In genomic region chr4:59322733-59323132, GRCm38 (mm10) we compare ENCODE assay signal across 18 mouse cellular contexts.
A peak's percentile ranks its signal among the peaks of the same experiment; 100 is the strongest.
DNase-seq lines count a peak whose midpoint lies in the region; ATAC-seq lines count a peak whose summit lies in the region.
"Had no signal": no experiment of that assay in that cellular context is flagged by ENCODE, and none has a peak within 500 bp of the region (broad histone marks: within the 10 kb centered on the region; RNA-seq: fewer than 3 reads in every experiment).

No protein-coding gene starts in this region.

- 57% methylated on average over 3 of the region's 3 CpGs for WGBS in limb, embryonic 12.5 days
- 73% methylated on average over 3 of the region's 3 CpGs for WGBS in limb, embryonic 10.5 days
- 53% methylated on average over 3 of the region's 3 CpGs for WGBS in embryonic facial prominence, embryonic 15.5 days

- ATAC-seq in limb, embryonic 12.5 days (ENCODE audit: insufficient number of reproducible peaks, insufficient read depth, low FRiP score, low TSS enrichment, low read depth): no peak
- ATAC-seq in embryonic facial prominence, embryonic 15.5 days (ENCODE audit: insufficient number of reproducible peaks, low FRiP score, low TSS enrichment, low read depth): no peak
- ATAC-seq: hindbrain, postnatal 0 days had no signal

- H3K36me3 ChIP-seq in limb, embryonic 12.5 days: no peaks in the 10 kb centered on the region
- no peaks in the 10 kb centered on the region for H3K36me3 ChIP-seq in limb, embryonic 10.5 days
- no peaks in the 10 kb centered on the region for H3K36me3 ChIP-seq in embryonic facial prominence, embryonic 15.5 days
- H3K36me3 ChIP-seq: neural tube, embryonic 15.5 days had no signal

- DNase-seq in limb, embryonic 10.5 days (ENCODE audit: low spot score): no peak
- peak; percentile 58 for DNase-seq in urinary bladder, postnatal 14 days (ENCODE audit: low spot score)
- no peak for DNase-seq in urinary bladder, postnatal 10 days (ENCODE audit: low spot score)
- DNase-seq in adipocyte (ENCODE audit: low spot score): no peak
- no peak for DNase-seq in spleen, postnatal 14 days (ENCODE audit: low spot score in 2 of 2)
- DNase-seq: adrenal gland, postnatal 25 days; cerebellum, adult 9-10 months; gastrocnemius, postnatal 25 days; kidney, adult 18-20 months; kidney, postnatal 14 days; layer of hippocampus, adult 9-11 months; lung, postnatal 14 days had no signal

- no peak overlapping the region for H3K4me3 ChIP-seq in limb, embryonic 12.5 days (replicated peaks)
- no peak overlapping the region for H3K4me3 ChIP-seq in limb, embryonic 10.5 days
- H3K4me3 ChIP-seq in embryonic facial prominence, embryonic 15.5 days (replicated peaks): no peak overlapping the region
- H3K4me3 ChIP-seq: neural tube, embryonic 15.5 days had no signal

- H3K27ac ChIP-seq in limb, embryonic 12.5 days: 0 out of 2 replicates have a peak overlapping the region, but pooled peaks have one; percentile 51
- H3K27ac ChIP-seq in limb, embryonic 10.5 days: no peak overlapping the region
- peak overlapping the region; percentile 44 for H3K27ac ChIP-seq in embryonic facial prominence, embryonic 15.5 days (replicated peaks)
- H3K27ac ChIP-seq: hindbrain, postnatal 0 days; neural tube, embryonic 15.5 days had no signal

- H3K9ac ChIP-seq in limb, embryonic 12.5 days (replicated peaks): no peak overlapping the region
- H3K9ac ChIP-seq in embryonic facial prominence, embryonic 15.5 days: no peak overlapping the region
- H3K9ac ChIP-seq: neural tube, embryonic 15.5 days had no signal

- no peak overlapping the region for H3K4me2 ChIP-seq in limb, embryonic 12.5 days
- no peak overlapping the region for H3K4me2 ChIP-seq in embryonic facial prominence, embryonic 15.5 days (replicated peaks)
- H3K4me2 ChIP-seq: heart, embryonic 11.5 days; midbrain, embryonic 11.5 days; neural tube, embryonic 15.5 days had no signal

- no peaks in the 10 kb centered on the region for H3K9me3 ChIP-seq in limb, embryonic 12.5 days
- no peaks in the 10 kb centered on the region for H3K9me3 ChIP-seq in limb, embryonic 10.5 days (replicated peaks)
- no peaks in the 10 kb centered on the region for H3K9me3 ChIP-seq in embryonic facial prominence, embryonic 15.5 days (replicated peaks)
- H3K9me3 ChIP-seq: neural tube, embryonic 15.5 days had no signal

- no peaks in the 10 kb centered on the region for H3K27me3 ChIP-seq in limb, embryonic 12.5 days
- no peaks in the 10 kb centered on the region for H3K27me3 ChIP-seq in limb, embryonic 10.5 days (ENCODE audit: low read depth, poor library complexity, severe bottlenecking)
- H3K27me3 ChIP-seq in embryonic facial prominence, embryonic 15.5 days: no peaks in the 10 kb centered on the region
- H3K27me3 ChIP-seq: neural tube, embryonic 15.5 days had no signal

- peaks cover 17% of the 10 kb centered on the region for H3K4me1 ChIP-seq in limb, embryonic 12.5 days (replicated peaks)
- peaks cover 9% of the 10 kb centered on the region for H3K4me1 ChIP-seq in limb, embryonic 10.5 days
- H3K4me1 ChIP-seq in embryonic facial prominence, embryonic 15.5 days: peaks cover 21% of the 10 kb centered on the region
